Mouse (Mus musculus) lung, adult 10 weeks (tissue): ENCODE results near the gene Bub1. TPM values are rescaled to one million over a fixed set of nuclear protein-coding genes. Genes with fewer than 3 reads are reported as not detected.

ENCODE experiments used
- polyA plus RNA-seq: library from polyadenylated mRNA; stranded (reverse); fragments of 350-450 nt; fragmentation: Illumina TruSeq; extraction: RNeasy Lipid Tissue Mini Kit (QIAGEN cat#74804); gene quantifications from one replicate; pipeline ENCODE4 v1.2.3, GENCODE M21; 2014; ENCODE audit warnings: low read depth, low replicate concordance; ENCODE audit not compliant: insufficient read depth

Bub1 gene
- polyA plus RNA-seq = 0.96 TPM

DNA sequence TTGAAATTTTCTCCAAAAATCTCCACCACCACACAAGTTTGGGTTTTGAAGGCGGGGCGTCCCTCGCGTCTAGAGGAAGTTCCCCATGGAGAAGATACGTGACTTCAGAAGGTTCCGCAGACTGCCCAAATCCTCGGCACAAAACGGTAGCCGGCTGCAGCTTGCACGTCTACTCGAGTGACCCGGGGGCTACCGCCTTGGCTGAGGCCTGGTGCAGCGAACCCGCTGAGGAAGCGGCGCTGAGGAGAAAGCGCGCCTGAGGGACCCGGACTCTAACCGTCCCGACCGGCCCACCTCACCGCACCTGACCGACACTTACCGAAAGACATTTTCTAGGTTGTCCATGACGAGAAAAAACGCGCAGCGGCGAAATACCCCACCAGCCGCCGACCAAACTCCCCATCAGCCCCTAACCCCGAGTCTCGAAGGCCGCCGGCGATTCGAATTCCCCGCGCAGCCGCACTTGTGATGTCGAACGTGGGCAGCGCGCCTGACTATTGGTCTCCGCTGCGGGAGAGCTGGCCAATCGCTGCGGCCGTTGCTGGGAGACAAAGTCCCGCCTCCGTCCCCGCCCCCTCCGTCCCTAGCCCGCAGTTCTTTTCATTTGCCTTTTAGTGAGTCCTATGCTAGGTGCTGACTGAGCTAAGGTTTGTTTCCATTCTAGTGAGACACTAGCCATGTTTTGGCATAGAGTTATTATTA lies at the start of gene Bub1:
Gene Bub1 (minus strand): TSS at position 465 of the 702 bp plus-strand sequence.

DNA sequence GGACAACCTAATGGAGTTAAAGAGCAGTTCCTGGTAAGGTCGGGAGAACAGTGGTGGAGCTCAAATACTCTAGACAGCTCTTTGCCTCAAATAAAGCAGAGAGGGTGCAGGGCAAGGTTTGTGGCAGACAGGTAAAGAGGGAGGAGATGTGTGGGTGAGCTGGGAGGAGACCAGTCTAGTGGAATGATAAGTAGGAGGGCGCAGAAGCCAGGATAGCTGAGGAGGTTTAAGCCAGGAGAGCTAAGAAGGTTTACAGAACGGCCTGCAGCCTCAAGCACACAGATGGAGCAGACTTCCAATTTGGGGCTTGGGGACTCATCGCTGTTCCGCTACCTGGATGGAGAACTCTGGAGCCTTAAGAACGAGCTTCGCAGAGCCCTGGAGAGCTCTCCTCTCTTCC lies 6.9 kb upstream of the Bub1 start, which contains the start of gene Acoxl:
Gene Acoxl (plus strand): TSS at position 301 of the 400 bp plus-strand sequence.

DNA sequence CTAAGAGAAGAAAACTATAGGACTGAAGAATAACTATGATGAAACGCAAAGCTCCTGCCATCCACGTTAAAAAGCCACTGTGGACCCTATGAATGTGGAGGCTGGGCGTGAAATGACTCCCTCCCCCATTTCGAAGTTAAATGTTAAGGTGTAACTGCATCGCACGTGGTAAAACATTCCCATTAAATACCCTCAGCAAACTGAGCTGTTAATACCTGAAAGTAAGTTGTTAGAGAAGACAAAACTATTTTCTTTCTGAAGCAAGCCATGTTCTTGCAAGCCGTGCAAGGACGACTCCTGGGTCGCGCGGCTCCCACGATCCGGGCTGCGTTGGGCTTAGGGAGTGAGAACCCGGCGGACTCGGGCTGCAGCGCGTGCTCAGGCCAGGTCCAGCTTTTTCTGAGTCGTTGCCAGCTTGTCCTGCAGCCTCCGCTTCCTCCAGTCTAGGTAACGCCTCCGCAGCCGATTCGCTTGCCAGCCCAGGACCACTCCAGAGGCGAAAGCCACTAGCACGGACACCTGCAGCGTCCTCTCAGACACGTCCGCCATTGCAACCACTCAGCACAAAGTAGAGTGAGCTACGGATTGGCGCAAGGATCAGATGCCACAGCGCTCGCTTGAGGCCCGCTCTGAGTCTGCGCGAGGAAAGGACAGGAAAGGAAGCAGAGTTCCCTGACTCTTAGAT lies 39.6 kb downstream of the Bub1 start, which contains the start of gene Mtln:
Gene Mtln (minus strand): TSS at position 570 of the 685 bp plus-strand sequence.

DNA sequence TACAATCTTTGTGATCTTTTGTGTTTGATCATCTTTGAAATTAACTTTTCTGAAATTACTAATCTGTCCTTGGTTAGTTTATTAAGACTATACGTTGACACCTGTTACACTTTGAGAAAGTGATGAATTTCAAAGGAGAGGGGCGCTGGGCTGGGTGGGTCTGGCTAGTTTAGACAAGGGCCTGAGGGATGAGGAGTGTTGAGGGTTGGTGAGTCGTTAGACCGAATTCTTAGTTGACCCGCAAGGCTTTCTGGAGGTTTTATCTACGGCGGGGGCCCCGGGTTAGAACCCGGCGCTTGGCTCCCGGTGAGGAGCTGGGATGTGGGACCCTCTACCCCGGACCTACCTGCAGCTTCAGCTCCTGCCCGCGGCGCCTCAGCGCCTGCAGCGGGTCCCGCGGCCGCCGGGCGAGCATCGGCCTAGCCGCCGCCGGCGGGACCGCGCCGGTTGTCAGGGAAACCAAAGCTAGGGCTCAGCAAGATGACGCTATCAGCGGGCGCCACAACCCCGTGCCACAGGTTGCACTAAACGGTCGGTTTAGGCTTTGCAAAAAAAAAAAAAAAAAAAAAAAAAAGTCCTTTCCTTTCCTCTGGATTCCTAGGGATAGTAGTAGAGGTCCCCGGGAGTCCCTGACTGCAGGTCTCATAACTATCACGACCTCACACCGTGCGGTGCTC lies 43.1 kb downstream of the Bub1 start, which contains the start of gene Nphp1:
Gene Nphp1 (minus strand): TSS at position 458 of the 677 bp plus-strand sequence.

Other genes with a start within 250 kb of the Bub1 start
- gene Zfp661, start 244.8 kb downstream of the Bub1 start, polyA plus RNA-seq = 1.4 TPM
- gene Mrps5, start 244.6 kb downstream of the Bub1 start, polyA plus RNA-seq = 30.5 TPM
- gene Mal, start 175.2 kb downstream of the Bub1 start, polyA plus RNA-seq = 13.2 TPM
- gene Mall, start 101.9 kb downstream of the Bub1 start, polyA plus RNA-seq = 5.6 TPM
- gene Nphp1, start 43.0 kb downstream of the Bub1 start, polyA plus RNA-seq = 17.6 TPM
- gene Mtln, start 39.4 kb downstream of the Bub1 start, polyA plus RNA-seq = 49.9 TPM
- gene Acoxl, start 7.0 kb upstream of the Bub1 start, polyA plus RNA-seq = 41.4 TPM